Mouse (Mus musculus): ENCODE results near the gene Rad18. TPM values are rescaled to one million over a fixed set of nuclear protein-coding genes. Genes with fewer than 3 reads are reported as not detected.

The Rad18 gene
- polyA plus RNA-seq, 1 experiment from 2014 or later: 54.5 TPM

DNA sequence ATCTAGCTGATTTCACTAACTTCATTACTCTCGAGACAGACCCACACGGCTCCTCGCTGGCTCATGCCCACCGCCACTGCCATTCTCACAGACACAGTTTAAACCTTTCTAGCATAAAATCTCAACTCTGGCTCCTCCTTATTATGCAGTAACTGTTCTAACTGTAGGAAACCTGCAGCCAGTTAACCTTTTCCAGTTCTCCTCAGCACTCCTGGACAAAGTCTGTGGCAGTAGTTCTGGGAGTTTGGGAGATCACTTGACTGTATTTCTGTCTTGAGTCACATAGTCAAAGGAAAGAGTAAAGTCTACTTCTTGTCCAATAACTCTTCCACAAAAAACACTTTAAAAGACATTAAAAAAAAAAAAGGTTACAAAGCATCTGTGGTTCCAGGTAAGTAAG is 66.2 kb downstream of the Rad18 start:
- Histone ChIP-seq H3K27ac (replicated peaks) (no peak overlapping the region), H3K4me3 (no peak overlapping the region), H3K27me3 (replicated peaks; ENCODE audit: low read depth, poor library complexity, severe bottlenecking) (no peaks in the 10 kb centered on the region), H3K36me3 (replicated peaks) (peaks cover 41% of the 10 kb centered on the region), H3K4me1 (no peaks in the 10 kb centered on the region), H3K9me3 (no peaks in the 10 kb centered on the region)
- no peak for DNase-seq (ENCODE audit: low spot score)
- WGBS: 96% methylated on average over 4 of the region's 4 CpGs

DNA sequence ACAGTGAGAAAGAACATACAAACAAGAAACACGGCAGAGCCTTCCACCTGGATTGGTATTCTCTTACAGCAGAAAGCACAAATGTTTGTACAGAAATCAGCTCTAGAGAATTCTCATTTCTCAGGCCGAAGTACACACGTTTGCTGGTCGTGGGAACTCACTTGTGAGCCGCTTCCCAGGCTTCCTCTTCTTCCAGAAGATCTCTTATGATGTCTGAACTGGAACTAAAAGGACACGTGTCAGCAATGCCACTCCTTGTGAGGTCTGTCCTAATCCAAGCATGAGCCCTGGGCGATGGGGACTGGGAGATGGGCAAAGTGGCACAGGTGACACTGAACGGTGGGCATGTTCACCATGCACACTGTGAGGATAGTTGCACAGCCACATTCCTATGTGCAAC is 68.2 kb downstream of the Rad18 start:
- no peaks in the 10 kb centered on the region for H3K27me3 ChIP-seq (replicated peaks; ENCODE audit: low read depth, poor library complexity, severe bottlenecking)
- H3K27ac ChIP-seq (replicated peaks): no peak overlapping the region
- H3K4me1 ChIP-seq: no peaks in the 10 kb centered on the region
- no peaks in the 10 kb centered on the region for H3K9me3 ChIP-seq
- 90% methylated on average over 8 of the region's 8 CpGs for WGBS
- no peak overlapping the region for H3K4me3 ChIP-seq
- DNase-seq (ENCODE audit: low spot score): no peak
- peaks cover 53% of the 10 kb centered on the region for H3K36me3 ChIP-seq (replicated peaks)

DNA sequence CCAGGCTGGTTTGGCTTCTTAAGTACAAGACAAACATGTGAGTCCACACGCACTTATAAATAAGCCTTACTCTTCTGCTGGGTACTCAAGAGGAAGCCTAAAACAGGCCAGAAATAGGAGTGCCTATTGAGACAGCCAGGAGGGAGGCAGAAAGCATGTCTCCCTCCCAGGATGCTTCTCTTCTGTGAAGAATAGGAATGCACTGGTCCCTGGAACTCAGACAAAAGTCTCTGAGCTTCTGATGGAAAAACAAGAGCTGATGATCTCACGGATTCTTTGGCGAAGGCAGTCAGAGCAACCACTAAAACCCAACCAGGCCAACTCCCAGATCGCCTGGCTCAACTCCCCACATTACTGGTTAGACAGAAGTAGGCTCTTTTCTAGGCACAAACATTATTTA is 74.2 kb downstream of the Rad18 start:
- Histone ChIP-seq H3K27me3 (replicated peaks; ENCODE audit: low read depth, poor library complexity, severe bottlenecking) (no peaks in the 10 kb centered on the region), H3K36me3 (replicated peaks) (peaks cover 66% of the 10 kb centered on the region), H3K27ac (replicated peaks) (no peak overlapping the region), H3K4me3 (no peak overlapping the region), H3K4me1 (no peaks in the 10 kb centered on the region), H3K9me3 (no peaks in the 10 kb centered on the region)
- no peak for DNase-seq (ENCODE audit: low spot score)
- WGBS: 91% methylated on average over 4 of the region's 4 CpGs

DNA sequence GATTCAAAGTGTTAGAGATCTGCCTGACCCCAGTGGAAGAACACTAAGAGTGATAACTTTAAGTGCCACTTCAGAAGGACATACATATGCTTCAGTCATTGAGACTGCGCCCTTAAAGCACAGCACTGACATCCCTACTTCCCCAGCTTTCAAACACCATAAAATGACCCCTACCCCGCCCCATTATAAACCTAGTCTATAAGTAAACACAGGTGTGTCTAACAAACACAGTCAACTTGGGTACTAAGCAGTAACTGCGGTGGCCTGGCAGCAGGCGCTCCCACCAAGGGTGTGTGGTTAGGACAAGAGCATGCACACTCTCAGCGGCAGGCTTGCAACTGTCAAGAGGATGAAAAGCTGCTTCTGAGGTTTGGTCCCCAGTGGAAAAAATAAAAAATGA is 76.5 kb downstream of the Rad18 start:
- Histone ChIP-seq H3K27me3 (replicated peaks; ENCODE audit: low read depth, poor library complexity, severe bottlenecking) (no peaks in the 10 kb centered on the region), H3K4me1 (no peaks in the 10 kb centered on the region), H3K9me3 (no peaks in the 10 kb centered on the region), H3K4me3 (no peak overlapping the region), H3K27ac (replicated peaks) (no peak overlapping the region), H3K36me3 (replicated peaks) (peaks cover 48% of the 10 kb centered on the region)
- WGBS: 91% methylated on average over 5 of the region's 5 CpGs
- DNase-seq (ENCODE audit: low spot score): no peak

DNA sequence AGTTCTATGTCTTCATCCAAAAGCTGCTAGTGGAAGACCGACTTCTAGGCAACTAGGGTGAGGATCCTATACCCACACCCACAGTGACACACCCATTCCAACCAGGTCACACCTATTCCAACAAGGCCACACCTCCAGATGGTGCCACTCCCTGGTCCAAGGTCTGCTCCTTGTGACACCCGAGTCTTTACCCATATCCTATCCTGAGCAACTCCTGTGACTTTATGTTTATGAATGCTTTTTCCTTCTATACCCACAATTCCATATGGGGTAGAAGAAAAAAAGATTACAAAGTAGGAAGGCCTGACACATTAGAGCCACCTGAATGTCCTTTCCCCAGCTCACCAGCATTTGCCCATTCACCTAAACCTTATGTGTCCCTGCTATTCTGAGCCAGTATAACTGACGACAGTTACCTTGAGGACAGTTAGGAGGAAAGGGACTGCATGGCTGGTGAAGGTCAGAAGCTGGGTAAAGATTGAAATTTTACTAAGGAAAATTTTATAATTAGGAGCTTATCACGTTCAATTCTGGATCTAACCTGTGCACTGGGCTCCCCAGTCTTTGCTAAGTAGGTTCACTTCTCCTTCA is 78.7 kb downstream of the Rad18 start:
- H3K9me3 ChIP-seq: no peaks in the 10 kb centered on the region
- no peaks in the 10 kb centered on the region for H3K4me1 ChIP-seq
- H3K4me3 ChIP-seq: no peak overlapping the region
- no peaks in the 10 kb centered on the region for H3K27me3 ChIP-seq (replicated peaks; ENCODE audit: low read depth, poor library complexity, severe bottlenecking)
- no peak for DNase-seq (ENCODE audit: low spot score)
- 95% methylated on average over 4 of the region's 4 CpGs for WGBS
- H3K27ac ChIP-seq (replicated peaks): no peak overlapping the region
- peaks cover 34% of the 10 kb centered on the region for H3K36me3 ChIP-seq (replicated peaks)

DNA sequence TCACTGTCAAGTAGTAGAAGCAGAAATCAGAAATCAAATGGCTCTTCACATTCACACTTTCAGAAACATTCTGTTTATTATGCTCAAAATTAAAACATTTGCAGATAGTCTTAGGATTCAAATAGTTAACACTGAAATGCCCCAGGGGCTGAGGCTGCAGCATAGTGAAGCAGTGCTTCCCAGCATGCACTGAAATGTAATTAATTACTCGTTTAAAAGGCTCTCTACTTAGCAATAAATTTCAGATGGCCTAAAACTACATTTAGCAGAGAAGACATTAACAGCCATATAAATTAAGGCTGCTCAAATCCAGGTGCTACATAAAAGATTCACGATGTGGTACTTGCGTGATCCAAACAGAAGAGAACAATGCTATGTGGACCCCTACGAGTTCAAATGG is 87.5 kb downstream of the Rad18 start:
- Histone ChIP-seq H3K4me1 (no peaks in the 10 kb centered on the region), H3K27ac (replicated peaks) (no peak overlapping the region), H3K4me3 (no peak overlapping the region), H3K27me3 (replicated peaks; ENCODE audit: low read depth, poor library complexity, severe bottlenecking) (no peaks in the 10 kb centered on the region), H3K9me3 (no peaks in the 10 kb centered on the region), H3K36me3 (replicated peaks) (no peaks in the 10 kb centered on the region)
- 88% methylated on average over 4 of the region's 4 CpGs for WGBS
- DNase-seq (ENCODE audit: low spot score): no peak

DNA sequence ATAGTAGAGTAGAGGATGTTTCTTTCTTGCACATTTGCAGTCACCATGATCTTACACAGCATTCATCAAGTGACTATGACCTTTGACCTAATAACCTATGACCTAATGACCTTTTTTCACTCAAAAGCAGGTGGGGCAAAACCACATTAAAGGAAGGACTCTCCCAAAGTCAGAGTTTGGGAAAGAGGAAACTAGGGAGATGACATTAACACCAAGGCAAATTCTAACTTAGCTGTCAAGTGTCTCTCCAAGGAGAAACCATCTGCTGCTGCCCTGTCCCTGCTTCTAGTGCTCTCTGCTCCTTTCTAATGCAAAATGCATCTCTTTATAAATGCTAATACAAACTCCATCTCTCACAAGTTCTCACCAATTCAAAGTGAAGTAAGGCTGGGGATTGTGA is 92.6 kb downstream of the Rad18 start:
- H3K4me1 ChIP-seq: no peaks in the 10 kb centered on the region
- no peaks in the 10 kb centered on the region for H3K9me3 ChIP-seq
- H3K36me3 ChIP-seq (replicated peaks): no peaks in the 10 kb centered on the region
- H3K4me3 ChIP-seq: no peak overlapping the region
- no peak for DNase-seq (ENCODE audit: low spot score)
- no peak overlapping the region for H3K27ac ChIP-seq (replicated peaks)
- H3K27me3 ChIP-seq (replicated peaks; ENCODE audit: low read depth, poor library complexity, severe bottlenecking): no peaks in the 10 kb centered on the region

DNA sequence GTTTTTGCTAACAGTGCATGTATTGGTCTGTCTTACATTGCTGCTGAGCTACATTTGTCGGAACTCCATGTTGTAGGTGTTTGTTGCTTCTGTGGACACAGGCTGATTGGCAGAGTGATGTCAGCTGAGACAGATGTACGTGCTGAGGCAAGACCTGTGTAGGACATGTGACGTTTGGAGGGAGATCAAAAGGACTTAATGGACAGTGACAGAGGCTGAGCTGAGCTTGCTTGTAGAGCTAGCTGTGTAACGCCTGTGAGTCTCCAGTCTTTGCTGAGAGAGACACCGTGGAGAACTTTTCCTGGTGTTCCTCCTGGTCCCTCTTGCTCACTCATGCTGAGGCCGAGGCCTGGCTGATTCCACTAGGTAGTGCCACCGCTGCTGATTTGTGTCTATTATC is 101.5 kb downstream of the Rad18 start:
- 88% methylated on average over 7 of the region's 7 CpGs for WGBS
- Histone ChIP-seq H3K9me3 (no peaks in the 10 kb centered on the region), H3K27ac (replicated peaks) (no peak overlapping the region), H3K4me3 (no peak overlapping the region), H3K4me1 (no peaks in the 10 kb centered on the region), H3K27me3 (replicated peaks; ENCODE audit: low read depth, poor library complexity, severe bottlenecking) (no peaks in the 10 kb centered on the region), H3K36me3 (replicated peaks) (no peaks in the 10 kb centered on the region)
- DNase-seq (ENCODE audit: low spot score): no peak

DNA sequence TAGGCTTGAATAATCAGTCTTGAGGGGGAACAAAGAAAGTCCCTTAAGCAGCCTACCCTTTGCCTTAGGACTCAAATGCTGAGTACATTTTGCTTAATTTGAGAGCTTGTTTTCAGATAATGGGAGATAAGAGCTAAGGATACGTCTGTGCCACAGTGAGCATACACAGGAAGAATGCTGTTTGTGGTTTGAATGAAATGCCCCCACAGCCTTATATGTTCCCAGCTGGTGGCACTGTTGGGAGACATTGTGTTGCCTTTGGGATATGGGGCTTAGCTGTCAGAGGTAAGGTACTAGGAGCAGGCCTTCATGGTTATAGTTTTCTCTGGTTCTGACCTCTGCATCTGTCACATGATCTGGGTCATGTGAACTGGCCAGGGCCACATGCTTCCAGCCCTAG is 108.6 kb downstream of the Rad18 start:
- no peaks in the 10 kb centered on the region for H3K27me3 ChIP-seq (replicated peaks; ENCODE audit: low read depth, poor library complexity, severe bottlenecking)
- 68% methylated on average over 1 of the region's 1 CpGs for whole genome bisulfite sequencing
- no peaks in the 10 kb centered on the region for H3K9me3 ChIP-seq
- no peaks in the 10 kb centered on the region for H3K36me3 ChIP-seq (replicated peaks)
- no peak overlapping the region for H3K27ac ChIP-seq (replicated peaks)
- H3K4me1 ChIP-seq: no peaks in the 10 kb centered on the region
- no peak overlapping the region for H3K4me3 ChIP-seq
- no peak for DNase-seq (ENCODE audit: low spot score)

DNA sequence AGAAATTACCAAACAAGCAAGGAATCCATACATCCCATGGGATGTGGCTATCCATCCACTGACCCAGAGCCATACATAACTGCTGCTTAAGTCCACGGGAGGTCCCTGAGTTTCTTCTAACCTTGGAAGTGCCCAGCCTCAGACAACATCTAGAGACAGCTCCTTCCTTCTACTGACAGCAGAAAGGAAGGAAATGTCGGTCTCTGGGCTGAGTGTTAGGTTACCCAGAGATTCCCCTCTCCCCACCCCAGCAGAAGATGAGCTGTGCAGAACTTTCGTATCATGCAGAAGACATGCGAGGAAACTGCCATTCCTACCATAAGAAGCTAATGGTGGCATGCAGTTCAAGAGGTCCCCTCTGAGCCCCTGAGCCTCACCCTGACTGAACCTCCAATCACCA is 109.5 kb downstream of the Rad18 start:
- no peaks in the 10 kb centered on the region for H3K9me3 ChIP-seq
- WGBS: 84% methylated on average over 4 of the region's 4 CpGs
- DNase-seq (ENCODE audit: low spot score): no peak
- H3K36me3 ChIP-seq (replicated peaks): no peaks in the 10 kb centered on the region
- H3K27me3 ChIP-seq (replicated peaks; ENCODE audit: low read depth, poor library complexity, severe bottlenecking): no peaks in the 10 kb centered on the region
- no peak overlapping the region for H3K4me3 ChIP-seq
- H3K4me1 ChIP-seq: no peaks in the 10 kb centered on the region
- H3K27ac ChIP-seq (replicated peaks): no peak overlapping the region

DNA sequence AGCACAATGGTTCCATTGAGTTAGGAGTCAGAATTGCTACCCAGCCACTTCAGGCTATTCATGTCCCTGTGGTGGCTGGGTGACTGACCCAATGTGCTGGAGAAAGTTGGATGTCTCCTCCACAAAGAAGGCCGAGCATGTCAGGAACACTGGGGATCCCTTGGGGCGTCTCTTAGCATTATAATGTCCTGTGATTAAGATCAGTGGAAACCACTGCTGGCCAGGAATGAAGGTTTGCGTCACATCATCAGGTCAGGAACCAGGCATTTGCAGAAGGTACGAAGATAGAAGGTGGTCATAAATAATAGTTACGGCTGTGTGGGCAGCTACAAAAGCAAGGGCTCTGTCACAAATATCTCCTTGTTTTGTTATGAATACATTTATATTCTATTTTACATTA is 111.5 kb downstream of the Rad18 start:
- H3K27me3 ChIP-seq (replicated peaks; ENCODE audit: low read depth, poor library complexity, severe bottlenecking): no peaks in the 10 kb centered on the region
- H3K4me1 ChIP-seq: no peaks in the 10 kb centered on the region
- no peaks in the 10 kb centered on the region for H3K36me3 ChIP-seq (replicated peaks)
- whole genome bisulfite sequencing: 82% methylated on average over 5 of the region's 5 CpGs
- no peak overlapping the region for H3K4me3 ChIP-seq
- no peak overlapping the region for H3K27ac ChIP-seq (replicated peaks)
- no peaks in the 10 kb centered on the region for H3K9me3 ChIP-seq
- DNase-seq (ENCODE audit: low spot score): no peak

DNA sequence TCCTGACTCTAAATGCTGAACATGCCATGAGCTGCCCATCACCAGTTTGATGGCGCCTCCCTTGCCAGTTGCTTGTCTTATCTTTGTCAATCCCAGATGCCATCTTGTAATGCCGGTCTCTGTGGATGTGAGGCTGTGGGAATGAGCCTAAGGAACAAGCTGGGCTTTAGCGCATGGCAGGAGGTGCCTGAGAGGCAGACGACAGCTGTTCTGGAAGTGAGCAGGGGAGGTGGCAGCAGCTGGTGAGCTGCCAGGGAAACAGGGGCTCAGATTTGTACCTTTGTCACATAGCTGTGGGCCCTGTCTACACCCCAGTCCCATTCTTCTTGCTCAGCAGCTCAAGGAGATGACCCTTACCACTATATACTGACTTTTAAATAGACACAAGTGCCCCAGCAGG is 114.5 kb downstream of the Rad18 start:
- no peaks in the 10 kb centered on the region for H3K27me3 ChIP-seq (replicated peaks; ENCODE audit: low read depth, poor library complexity, severe bottlenecking)
- no peak overlapping the region for H3K4me3 ChIP-seq
- H3K9me3 ChIP-seq: no peaks in the 10 kb centered on the region
- no peak overlapping the region for H3K27ac ChIP-seq (replicated peaks)
- H3K4me1 ChIP-seq: no peaks in the 10 kb centered on the region
- no peak for DNase-seq (ENCODE audit: low spot score)
- no peaks in the 10 kb centered on the region for H3K36me3 ChIP-seq (replicated peaks)
- 80% methylated on average over 4 of the region's 4 CpGs for WGBS

DNA sequence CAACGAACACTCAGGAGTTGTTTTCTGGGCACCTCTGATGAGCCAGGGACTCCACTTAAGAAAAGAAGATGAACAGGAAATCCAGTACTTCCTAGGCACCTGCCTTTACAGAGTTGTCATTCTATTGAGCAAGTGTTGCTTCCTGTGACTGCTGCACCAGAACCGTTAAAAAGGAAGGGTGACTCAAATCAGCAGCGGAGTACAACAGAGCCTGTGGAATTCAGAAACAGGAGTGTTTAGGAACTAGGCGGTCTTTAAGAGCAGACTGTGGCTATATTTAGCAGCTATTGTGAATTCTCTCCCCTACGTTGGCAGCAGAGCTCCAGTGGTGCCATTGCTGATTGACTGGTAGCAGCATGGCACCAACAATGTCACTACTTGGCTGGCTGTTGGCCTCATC is 119.3 kb downstream of the Rad18 start:
- Histone ChIP-seq H3K27me3 (replicated peaks; ENCODE audit: low read depth, poor library complexity, severe bottlenecking) (no peaks in the 10 kb centered on the region), H3K4me3 (no peak overlapping the region), H3K4me1 (no peaks in the 10 kb centered on the region), H3K36me3 (replicated peaks) (no peaks in the 10 kb centered on the region), H3K27ac (replicated peaks) (no peak overlapping the region), H3K9me3 (no peaks in the 10 kb centered on the region)
- WGBS: 79% methylated on average over 5 of the region's 5 CpGs
- DNase-seq (ENCODE audit: low spot score): no peak

DNA sequence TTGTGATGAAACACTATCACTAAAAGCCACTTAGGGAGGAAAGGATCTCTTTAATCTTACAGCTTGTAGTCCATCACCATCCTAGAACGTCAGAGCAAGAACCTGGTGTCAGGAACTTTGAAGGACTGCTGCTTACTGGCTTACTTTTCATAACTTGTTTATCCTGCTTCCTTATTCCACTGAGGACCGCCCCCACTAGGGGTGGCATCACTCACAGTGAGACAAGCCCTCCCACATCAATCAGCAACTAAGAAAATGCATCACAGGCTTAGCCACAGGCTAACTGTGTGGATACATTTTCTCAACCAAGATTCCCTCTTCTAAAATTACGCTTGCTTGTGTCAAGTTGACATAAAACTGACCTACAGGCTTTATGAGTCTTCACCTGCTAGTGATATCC is 121.9 kb downstream of the Rad18 start:
- Histone ChIP-seq H3K4me1 (no peaks in the 10 kb centered on the region), H3K4me3 (no peak overlapping the region), H3K36me3 (replicated peaks) (no peaks in the 10 kb centered on the region), H3K27ac (replicated peaks) (no peak overlapping the region), H3K9me3 (no peaks in the 10 kb centered on the region), H3K27me3 (replicated peaks; ENCODE audit: low read depth, poor library complexity, severe bottlenecking) (no peaks in the 10 kb centered on the region)
- WGBS: 84% methylated on average over 3 of the region's 3 CpGs
- no peak for DNase-seq (ENCODE audit: low spot score)

All from embryonic facial prominence, embryonic 10.5 days (tissue).